Mouse (Mus musculus) embryonic facial prominence, embryonic 10.5 days (tissue): ENCODE measurements at regions not wholly inside any gene's neighbourhood (a gene's known extent, or its start where the extent isn't known, plus 50 kb on each side); places are given as distances from the start of the nearest gene placed in this dataset.

Source experiments
- DNase-seq: peaks from one replicate; pipeline ENCODE4 v3.0.0-alpha.2; 2017; ENCODE audit warnings: low spot score
- H3K27ac ChIP-seq: fragments of 300-500 bp; sonication (generic); replicated peaks from 2 replicates; pipeline ENCODE4 v1.5.1; 2016; ENCODE audit warnings: mild to moderate bottlenecking
- H3K27me3 ChIP-seq: fragments of 300-500 bp; sonication (generic); replicated peaks from 2 replicates; pipeline ENCODE4 v1.6.1; 2016; ENCODE audit warnings: low read depth, mild to moderate bottlenecking; ENCODE audit not compliant: poor library complexity, severe bottlenecking
- H3K36me3 ChIP-seq: fragments of 300-500 bp; sonication (generic); replicated peaks from 2 replicates; pipeline ENCODE4 v1.6.1; 2016; ENCODE audit warnings: mild to moderate bottlenecking, moderate library complexity
- H3K4me1 ChIP-seq: fragments of 300-500 bp; sonication (generic); 2 replicates; pipeline ENCODE4 v1.6.1; 2016
- H3K4me3 ChIP-seq: fragments of 300-500 bp; sonication (generic); 2 replicates; pipeline ENCODE4 v1.5.1; 2016; ENCODE audit warnings: mild to moderate bottlenecking, moderate library complexity
- H3K9me3 ChIP-seq: fragments of 300-500 bp; sonication (generic); 2 replicates; pipeline ENCODE4 v1.6.1; 2016; ENCODE audit warnings: mild to moderate bottlenecking
- WGBS: fragments of 180-500 bp; shearing (Covaris S2); methylation state at CpG from one replicate; pipeline ENCODE4 v1.1.7; 2016; 5-methylcytosine and 5-hydroxymethylcytosine counted together

GRCm38 (mm10) chr9:32852282-32852681 lies 216.3 kb downstream of the Ets1 start:
- DNase-seq: no peak
- 63% methylated on average over 3 of the region's 3 CpGs for WGBS
- peaks cover 8% of the 10 kb centered on the region for H3K4me1 ChIP-seq
- H3K4me3 ChIP-seq: no peak overlapping the region
- no peaks in the 10 kb centered on the region for H3K9me3 ChIP-seq
- H3K27ac ChIP-seq: no peak overlapping the region
- H3K36me3 ChIP-seq: no peaks in the 10 kb centered on the region
- no peaks in the 10 kb centered on the region for H3K27me3 ChIP-seq

- WGBS: 76% methylated on average over 5 of the region's 5 CpGs
Measured at GRCm38 (mm10) chr9:32863286-32863685, 227.3 kb downstream of the Ets1 start.

GRCm38 (mm10) chr9:32868936-32869335 lies 232.9 kb downstream of the Ets1 start:
- no peaks in the 10 kb centered on the region for H3K9me3 ChIP-seq

More at GRCm38 (mm10) chr9:32863286-32863685, 227.3 kb downstream of the Ets1 start:
- H3K4me3 ChIP-seq: no peak overlapping the region
- H3K36me3 ChIP-seq: no peaks in the 10 kb centered on the region
- no peak for DNase-seq
- peaks cover 5% of the 10 kb centered on the region; the same call in 1 of the 2 replicates for H3K4me1 ChIP-seq
- no peaks in the 10 kb centered on the region for H3K27me3 ChIP-seq
- H3K9me3 ChIP-seq: no peaks in the 10 kb centered on the region
- H3K27ac ChIP-seq: no peak overlapping the region

GRCm38 (mm10) chr9:32874306-32874875 lies 238.4 kb downstream of the Ets1 start:
- no peak overlapping the region for H3K27ac ChIP-seq
- H3K4me1 ChIP-seq: 0 out of 2 replicates have a peak, but pooled peaks cover 5% of the 10 kb centered on the region
- 60% methylated on average over 6 of the region's 6 CpGs for WGBS
- DNase-seq: no peak
- no peaks in the 10 kb centered on the region for H3K9me3 ChIP-seq
- H3K4me3 ChIP-seq: no peak overlapping the region
- no peaks in the 10 kb centered on the region for H3K27me3 ChIP-seq
- no peaks in the 10 kb centered on the region for H3K36me3 ChIP-seq

More at GRCm38 (mm10) chr9:32868936-32869335, 232.9 kb downstream of the Ets1 start:
- H3K27ac ChIP-seq: no peak overlapping the region
- H3K27me3 ChIP-seq: no peaks in the 10 kb centered on the region
- no peak overlapping the region for H3K4me3 ChIP-seq
- no peaks in the 10 kb centered on the region for H3K4me1 ChIP-seq
- DNase-seq: no peak
- 84% methylated on average over 8 of the region's 8 CpGs for WGBS
- H3K36me3 ChIP-seq: no peaks in the 10 kb centered on the region

GRCm38 (mm10) chr9:32882819-32883587 lies 247.0 kb downstream of the Ets1 start:
- no peak overlapping the region for H3K27ac ChIP-seq
- no peaks in the 10 kb centered on the region for H3K36me3 ChIP-seq
- H3K4me1 ChIP-seq: peaks cover 11% of the 10 kb centered on the region; the same call in 1 of the 2 replicates
- H3K27me3 ChIP-seq: no peaks in the 10 kb centered on the region
- no peak for DNase-seq
- WGBS: 72% methylated on average over 7 of the region's 7 CpGs
- no peaks in the 10 kb centered on the region for H3K9me3 ChIP-seq
- H3K4me3 ChIP-seq: no peak overlapping the region

GRCm38 (mm10) chr9:32886008-32886650 lies 250.1 kb downstream of the Ets1 start:
- peaks cover 11% of the 10 kb centered on the region; the same call in 1 of the 2 replicates for H3K4me1 ChIP-seq
- no peaks in the 10 kb centered on the region for H3K36me3 ChIP-seq
- no peaks in the 10 kb centered on the region for H3K9me3 ChIP-seq
- H3K27ac ChIP-seq: no peak overlapping the region
- H3K4me3 ChIP-seq: no peak overlapping the region
- no peak for DNase-seq
- no peaks in the 10 kb centered on the region for H3K27me3 ChIP-seq
- WGBS: 70% methylated on average over 6 of the region's 6 CpGs

GRCm38 (mm10) chr9:32899801-32900200 lies 263.8 kb downstream of the Ets1 start:
- peaks cover 19% of the 10 kb centered on the region for H3K4me1 ChIP-seq
- no peak for DNase-seq
- 29% methylated on average over 4 of the region's 4 CpGs for WGBS

GRCm38 (mm10) chr9:32901287-32901686 lies 265.3 kb downstream of the Ets1 start:
- WGBS: 69% methylated on average over 4 of the region's 4 CpGs
- H3K36me3 ChIP-seq: no peaks in the 10 kb centered on the region
- DNase-seq: peak; percentile 22
- peaks cover 19% of the 10 kb centered on the region for H3K4me1 ChIP-seq
- 0 out of 2 replicates have a peak overlapping the region, but pooled peaks have one; percentile 16 for H3K27ac ChIP-seq
- no peak overlapping the region for H3K4me3 ChIP-seq
- no peaks in the 10 kb centered on the region for H3K27me3 ChIP-seq
- H3K9me3 ChIP-seq: no peaks in the 10 kb centered on the region

More at GRCm38 (mm10) chr9:32899801-32900200, 263.8 kb downstream of the Ets1 start:
- Histone ChIP-seq H3K27me3 (no peaks in the 10 kb centered on the region), H3K27ac (no peak overlapping the region; the same call in 1 of the 2 replicates), H3K9me3 (no peaks in the 10 kb centered on the region), H3K36me3 (no peaks in the 10 kb centered on the region), H3K4me3 (no peak overlapping the region)

GRCm38 (mm10) chr9:32906233-32906872 lies 270.3 kb downstream of the Ets1 start:
- Histone ChIP-seq H3K4me3 (no peak overlapping the region), H3K4me1 (peaks cover 4% of the 10 kb centered on the region; the same call in 1 of the 2 replicates), H3K27me3 (no peaks in the 10 kb centered on the region), H3K36me3 (no peaks in the 10 kb centered on the region), H3K9me3 (no peaks in the 10 kb centered on the region), H3K27ac (no peak overlapping the region)
- no peak for DNase-seq
- 75% methylated on average over 8 of the region's 8 CpGs for WGBS

GRCm38 (mm10) chr9:32910641-32911040 lies 274.6 kb downstream of the Ets1 start:
- H3K4me1 ChIP-seq: peaks cover 12% of the 10 kb centered on the region
- no peak overlapping the region for H3K27ac ChIP-seq
- H3K27me3 ChIP-seq: no peaks in the 10 kb centered on the region
- DNase-seq: no peak
- no peaks in the 10 kb centered on the region for H3K9me3 ChIP-seq
- H3K36me3 ChIP-seq: no peaks in the 10 kb centered on the region
- WGBS: 92% methylated on average over 7 of the region's 7 CpGs
- no peak overlapping the region for H3K4me3 ChIP-seq

- Histone ChIP-seq H3K4me3 (no peak overlapping the region), H3K36me3 (no peaks in the 10 kb centered on the region), H3K9me3 (no peaks in the 10 kb centered on the region), H3K27ac (no peak overlapping the region), H3K4me1 (peaks cover 12% of the 10 kb centered on the region), H3K27me3 (no peaks in the 10 kb centered on the region)
- no peak for DNase-seq
- 93% methylated on average over 3 of the region's 3 CpGs for WGBS
Measured at GRCm38 (mm10) chr9:32915633-32916032, 279.6 kb downstream of the Ets1 start.

GRCm38 (mm10) chr9:32916731-32917130 lies 280.7 kb downstream of the Ets1 start:
- 86% methylated on average over 3 of the region's 3 CpGs for WGBS
- Histone ChIP-seq H3K4me3 (no peak overlapping the region), H3K9me3 (no peaks in the 10 kb centered on the region), H3K27me3 (no peaks in the 10 kb centered on the region), H3K27ac (no peak overlapping the region), H3K36me3 (no peaks in the 10 kb centered on the region), H3K4me1 (peaks cover 12% of the 10 kb centered on the region)
- DNase-seq: no peak
